Mouse (Mus musculus) left cerebral cortex, adult 9 months (tissue): ENCODE data around the gene Trim54.

Experiments used
- DNase-seq, 2 experiments: peaks; one replicate each; pipeline ENCODE4 v3.0.0; 2022; ENCODE audit warnings: low spot score in 2 of 2

Gene Trim54

GRCm38 (mm10) chr5:31181183-31181770 is 64.8 kb downstream of the Trim54 start:
- no peak for DNase-seq

- DNase-seq: no peak
Observed at GRCm38 (mm10) chr5:31183678-31184077, 67.2 kb downstream of the Trim54 start.
